Mouse (Mus musculus) heart, embryonic 16.5 days (tissue): Measurements from ENCODE around the gene Dnaaf3. TPM values are rescaled to one million over a fixed set of nuclear protein-coding genes. Genes with fewer than 3 reads are reported as not detected.
A peak's percentile ranks its signal among the peaks of the same experiment; 100 is the strongest.

Experiments
- ATAC-seq: fragments of 200-750 bp; cut with Nextera tagmentation; replicated peaks from 2 replicates; pipeline ENCODE4 v1.8.0; 2017; ENCODE audit warnings: moderate number of reproducible peaks; ENCODE audit not compliant: insufficient read depth, low FRiP score; ENCODE audit errors: extremely low read depth
- H3K27ac ChIP-seq: fragments of 300-500 bp; sonication (generic); 2 replicates; pipeline ENCODE4 v1.5.1; 2014; ENCODE audit warnings: mild to moderate bottlenecking, low read length, control low read depth, moderate library complexity
- H3K27me3 ChIP-seq: fragments of 300-500 bp; sonication (generic); 2 replicates; pipeline ENCODE4 v1.6.1; 2014; ENCODE audit warnings: low read length, mixed read lengths; ENCODE audit not compliant: control insufficient read depth, insufficient read depth
- H3K36me3 ChIP-seq: fragments of 300-500 bp; sonication (generic); 2 replicates; pipeline ENCODE4 v1.6.1; 2014; ENCODE audit not compliant: control insufficient read depth, insufficient read depth
- H3K4me1 ChIP-seq: fragments of 300-500 bp; sonication (generic); 2 replicates; pipeline ENCODE4 v1.6.1; 2014; ENCODE audit warnings: low read length, mixed read lengths; ENCODE audit not compliant: control insufficient read depth, insufficient read depth
- H3K4me2 ChIP-seq: fragments of 300-500 bp; sonication (generic); 2 replicates; pipeline ENCODE4 v1.6.1; 2014; ENCODE audit warnings: low read depth, mild to moderate bottlenecking, control low read depth, low read length
- H3K4me3 ChIP-seq: fragments of 300-500 bp; sonication (generic); 2 replicates; pipeline ENCODE4 v1.5.1; 2014; ENCODE audit warnings: mild to moderate bottlenecking, control low read depth, low read length
- H3K9ac ChIP-seq: fragments of 300-500 bp; sonication (generic); 2 replicates; pipeline ENCODE4 v1.6.1; 2014; ENCODE audit warnings: low read length, control low read depth
- H3K9me3 ChIP-seq: fragments of 300-500 bp; sonication (generic); replicated peaks from 2 replicates; pipeline ENCODE4 v1.6.1; 2016; ENCODE audit warnings: low read length; ENCODE audit not compliant: control insufficient read depth
- WGBS: fragments of 180-500 bp; shearing (Covaris S2); extraction: QIAGEN DNeasy Blood & Tissue Kit; methylation state at CpG from one replicate; pipeline ENCODE4 v1.1.7; 2014; 5-methylcytosine and 5-hydroxymethylcytosine counted together
- polyA plus RNA-seq: library from polyadenylated mRNA; unstranded; fragments of >200 nt; fragmentation: Nextera tagmentation; extraction: Ambion mirVana; gene quantifications from 2 replicates; pipeline ENCODE4 v1.2.1, GENCODE M21; 2015

Gene Dnaaf3
- polyA plus RNA-seq, 1 experiment from 2014 or later: 1.1 TPM

DNA sequence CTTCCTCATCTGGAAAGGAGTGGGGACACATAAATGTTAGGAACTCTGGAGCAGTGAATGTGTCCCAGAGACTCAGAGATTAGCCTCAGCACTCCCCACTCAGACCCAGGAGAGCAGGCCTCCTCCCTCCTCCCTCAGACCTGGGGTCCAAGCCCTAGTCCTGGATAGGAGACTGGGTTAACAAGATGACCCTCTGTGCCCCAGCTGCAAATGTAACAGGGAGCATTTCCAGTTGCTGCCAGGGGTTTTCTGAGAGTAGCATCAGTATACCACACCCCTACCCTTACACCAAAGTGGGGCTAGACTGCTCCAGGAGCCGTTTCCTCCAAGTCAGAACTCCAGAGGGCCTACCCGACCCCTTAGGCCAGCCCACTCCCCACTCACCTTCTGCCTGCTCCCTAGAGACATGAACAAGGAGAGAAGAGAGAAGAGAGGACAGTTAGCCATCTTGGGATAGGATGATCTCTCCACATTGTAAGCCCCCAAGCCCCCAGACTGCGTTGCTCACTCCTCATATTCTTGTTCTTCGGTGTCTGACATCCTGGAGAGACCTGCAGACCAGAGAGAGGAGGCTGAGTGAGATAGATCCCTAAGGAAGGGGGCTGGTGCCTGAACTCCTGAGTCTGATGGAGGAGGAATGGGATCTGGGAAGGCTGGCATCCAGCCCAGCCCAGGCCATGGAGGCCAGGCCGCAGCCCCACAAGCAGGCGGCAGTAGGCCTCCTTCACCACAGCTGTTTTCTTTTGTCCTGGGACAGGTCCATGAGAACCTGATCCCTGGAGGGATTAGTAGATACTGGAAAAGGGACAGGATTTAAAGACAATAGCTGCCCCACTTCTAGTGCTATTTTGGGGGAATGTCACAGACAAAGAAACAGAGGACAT lies 18.2 kb downstream of the Dnaaf3 start:
- Histone ChIP-seq H3K4me2 (peak overlapping the region; percentile 31), H3K9ac (peak overlapping the region; percentile 57), H3K27me3 (no peaks in the 10 kb centered on the region), H3K9me3 (no peaks in the 10 kb centered on the region), H3K27ac (peak overlapping the region; percentile 94), H3K36me3 (peaks cover 6% of the 10 kb centered on the region), H3K4me1 (peaks cover 68% of the 10 kb centered on the region), H3K4me3 (no peak overlapping the region)
- 33% methylated on average over 6 of the region's 6 CpGs for WGBS
- peak; percentile 5; the same call in 1 of the 2 replicates for ATAC-seq

DNA sequence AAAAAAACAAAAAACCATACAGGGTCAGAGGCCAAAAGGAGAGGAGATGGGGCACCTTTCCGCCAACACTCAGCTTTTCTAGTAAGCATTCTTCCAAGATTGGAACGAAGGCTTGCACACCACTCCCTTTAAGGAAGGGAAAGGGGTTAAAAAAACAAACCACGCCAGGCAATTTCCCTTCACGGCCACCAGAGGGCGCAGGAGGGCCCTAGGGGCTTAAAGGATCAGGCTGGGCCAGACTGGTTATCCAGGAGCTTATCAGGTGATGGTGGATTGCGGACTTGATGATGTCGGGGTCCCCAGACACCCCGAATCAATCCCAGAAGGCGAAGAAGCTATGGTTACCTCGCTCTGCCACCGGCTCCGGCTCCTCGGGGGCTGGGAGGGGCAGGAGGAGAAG lies 19.0 kb downstream of the Dnaaf3 start:
- Histone ChIP-seq H3K36me3 (peaks cover 4% of the 10 kb centered on the region), H3K9ac (peak overlapping the region; percentile 45; the same call in 1 of the 2 replicates)

DNA sequence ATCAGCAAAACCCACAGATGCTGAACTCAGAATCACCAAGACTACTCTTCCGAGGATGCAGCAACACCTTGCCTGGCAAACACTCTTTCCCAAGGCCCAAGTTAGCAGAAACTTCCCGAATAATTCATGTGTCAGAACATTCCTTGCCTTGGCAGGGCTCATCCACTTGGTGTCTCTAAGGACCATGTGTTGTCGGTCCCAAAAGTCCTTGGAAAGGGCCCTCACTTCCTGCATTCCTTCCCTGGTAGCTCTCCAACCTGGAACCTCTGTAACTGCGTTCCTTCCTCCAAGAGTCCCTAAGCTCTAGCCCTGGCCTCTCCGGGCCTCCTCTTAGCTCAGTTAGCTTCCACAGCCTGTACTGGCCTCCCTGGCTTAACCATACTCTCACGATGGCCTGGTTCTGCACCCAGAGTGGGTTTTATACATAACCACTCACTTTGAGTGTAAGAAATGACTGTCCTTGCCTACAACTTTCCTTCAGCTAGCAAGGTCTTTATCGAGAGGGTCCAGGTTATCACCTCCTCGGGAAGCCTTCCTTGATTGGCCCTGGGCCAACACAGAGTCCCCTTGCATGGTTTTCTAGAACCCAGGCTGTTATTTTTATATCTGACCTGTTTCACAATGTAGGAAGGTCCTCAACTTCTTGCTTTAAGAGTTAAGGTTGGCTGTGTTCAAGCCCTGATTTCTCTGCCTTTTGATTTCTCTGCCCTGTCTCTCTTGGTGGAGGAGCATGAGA lies 20.6 kb downstream of the Dnaaf3 start:
- Histone ChIP-seq H3K27me3 (no peaks in the 10 kb centered on the region), H3K9me3 (no peaks in the 10 kb centered on the region), H3K9ac (peak overlapping the region; percentile 68), H3K4me2 (peak overlapping the region; percentile 41), H3K4me3 (no peak overlapping the region), H3K27ac (peak overlapping the region; percentile 88), H3K36me3 (no peaks in the 10 kb centered on the region), H3K4me1 (peaks cover 59% of the 10 kb centered on the region)
- no peak for ATAC-seq
- 22% methylated on average over 8 of the region's 8 CpGs for WGBS

More for the DNA sequence above, 19.0 kb downstream of the Dnaaf3 start:
- Histone ChIP-seq H3K4me1 (peaks cover 66% of the 10 kb centered on the region), H3K4me2 (peak overlapping the region; percentile 31; the same call in 1 of the 2 replicates), H3K9me3 (no peaks in the 10 kb centered on the region), H3K4me3 (no peak overlapping the region), H3K27me3 (no peaks in the 10 kb centered on the region), H3K27ac (peak overlapping the region; percentile 94)
- no peak for ATAC-seq
- WGBS: 24% methylated on average over 13 of the region's 13 CpGs

DNA sequence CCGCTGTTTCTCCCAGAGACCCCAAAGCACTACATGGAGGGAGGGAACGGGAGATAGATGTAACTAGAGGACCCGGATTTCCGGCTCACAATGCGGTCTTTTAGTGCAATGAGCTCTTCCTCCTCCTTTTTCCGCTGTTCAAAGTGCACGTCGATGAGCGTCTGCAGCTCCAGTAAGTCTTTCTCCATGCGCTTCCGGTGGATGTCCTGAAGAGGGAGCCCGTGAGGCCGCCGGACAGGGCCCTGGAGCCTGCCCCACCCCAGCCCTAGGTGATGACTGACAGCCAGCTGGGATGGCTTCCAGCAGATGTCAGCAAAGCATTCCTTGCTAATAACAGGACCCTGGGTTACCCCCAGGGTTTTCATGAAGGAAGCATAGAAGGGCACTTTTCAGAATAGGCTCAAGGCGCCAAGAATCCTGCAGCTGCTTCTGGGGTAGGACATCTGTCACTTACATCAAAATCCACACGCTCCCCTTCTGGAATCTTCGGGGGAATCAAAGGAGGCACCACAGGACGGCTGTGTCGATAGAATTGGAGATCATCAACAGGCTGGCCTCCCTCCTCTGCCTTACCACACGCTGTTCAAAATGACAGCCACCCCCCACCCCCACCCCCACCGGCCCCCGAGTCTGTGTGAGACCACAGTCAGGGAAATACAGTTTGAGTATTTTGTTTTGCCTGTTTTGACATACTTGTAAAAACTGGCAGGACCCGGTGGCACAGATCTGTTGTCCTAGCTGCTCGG lies 22.2 kb downstream of the Dnaaf3 start:
- Histone ChIP-seq H3K9ac (peak overlapping the region; percentile 53), H3K4me2 (peak overlapping the region; percentile 46), H3K27me3 (no peaks in the 10 kb centered on the region), H3K36me3 (no peaks in the 10 kb centered on the region), H3K27ac (peak overlapping the region; percentile 88), H3K9me3 (no peaks in the 10 kb centered on the region), H3K4me1 (peaks cover 47% of the 10 kb centered on the region), H3K4me3 (0 out of 2 replicates have a peak overlapping the region, but pooled peaks have one; percentile 13)
- 9% methylated on average over 24 of the region's 24 CpGs for WGBS
- ATAC-seq: peak; percentile 85

DNA sequence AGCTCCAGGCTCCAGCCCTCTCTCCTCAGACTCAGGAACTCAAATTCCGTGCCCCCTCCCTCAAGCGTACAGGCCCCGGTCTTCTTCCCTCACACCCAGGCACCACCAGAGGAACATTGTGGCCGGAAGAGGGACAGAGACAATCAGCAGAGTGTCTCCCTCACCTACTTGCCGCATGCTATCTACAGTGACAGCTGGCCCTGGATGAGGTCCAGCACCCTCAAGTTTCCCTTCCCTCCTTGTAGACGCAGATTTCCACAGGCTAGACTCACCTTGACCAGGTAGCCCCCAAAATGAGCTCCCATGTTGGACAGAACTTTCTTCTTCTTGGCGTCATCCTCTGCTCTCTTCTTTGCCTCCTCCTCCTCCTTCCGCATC lies 23.5 kb downstream of the Dnaaf3 start:
- ATAC-seq: no peak
- Histone ChIP-seq H3K9ac (0 out of 2 replicates have a peak overlapping the region, but pooled peaks have one; percentile 22), H3K27me3 (no peaks in the 10 kb centered on the region), H3K27ac (no peak overlapping the region), H3K36me3 (0 out of 2 replicates have a peak, but pooled peaks cover 2% of the 10 kb centered on the region), H3K4me3 (no peak overlapping the region), H3K4me2 (no peak overlapping the region), H3K9me3 (no peaks in the 10 kb centered on the region), H3K4me1 (peaks cover 38% of the 10 kb centered on the region)
- WGBS: 78% methylated on average over 8 of the region's 8 CpGs

DNA sequence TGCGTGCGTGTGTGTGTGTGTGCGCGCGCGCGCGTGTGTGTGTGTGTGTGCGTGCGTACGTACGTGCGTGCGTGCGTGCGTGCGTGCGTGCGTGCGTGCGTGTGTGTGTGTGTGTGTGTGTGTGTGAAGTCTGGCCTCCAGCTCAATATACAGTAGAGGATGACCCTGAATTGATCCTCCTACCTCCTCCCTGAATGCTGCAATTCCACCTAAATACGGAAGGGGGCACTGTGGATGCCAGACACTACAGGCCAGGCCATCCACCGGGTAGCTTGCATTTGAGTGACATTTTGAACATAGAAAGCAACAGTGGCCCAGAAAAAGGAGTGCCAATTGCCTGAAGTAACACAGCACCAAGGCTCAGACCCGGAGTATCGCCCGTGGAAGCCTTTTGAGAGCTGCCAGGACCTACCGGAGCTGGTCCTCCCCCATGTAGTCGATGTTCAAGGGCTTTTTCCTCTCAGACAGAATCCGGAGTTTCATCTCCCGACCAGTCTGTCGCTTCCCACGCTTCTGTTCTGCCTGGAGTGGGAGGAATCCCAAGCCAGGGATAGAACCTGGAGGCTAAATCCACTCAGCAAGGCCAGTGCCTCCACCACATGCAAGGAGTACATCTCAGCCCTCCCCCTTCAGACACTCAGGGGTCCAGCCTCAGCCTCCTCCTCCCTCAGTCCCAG lies 24.1 kb downstream of the Dnaaf3 start:
- Histone ChIP-seq H3K36me3 (0 out of 2 replicates have a peak, but pooled peaks cover 2% of the 10 kb centered on the region), H3K9me3 (no peaks in the 10 kb centered on the region), H3K4me1 (peaks cover 36% of the 10 kb centered on the region), H3K27me3 (no peaks in the 10 kb centered on the region), H3K27ac (no peak overlapping the region), H3K4me2 (no peak overlapping the region), H3K4me3 (no peak overlapping the region), H3K9ac (0 out of 2 replicates have a peak overlapping the region, but pooled peaks have one; percentile 22)
- WGBS: 74% methylated on average over 24 of the region's 32 CpGs
- ATAC-seq: no peak

DNA sequence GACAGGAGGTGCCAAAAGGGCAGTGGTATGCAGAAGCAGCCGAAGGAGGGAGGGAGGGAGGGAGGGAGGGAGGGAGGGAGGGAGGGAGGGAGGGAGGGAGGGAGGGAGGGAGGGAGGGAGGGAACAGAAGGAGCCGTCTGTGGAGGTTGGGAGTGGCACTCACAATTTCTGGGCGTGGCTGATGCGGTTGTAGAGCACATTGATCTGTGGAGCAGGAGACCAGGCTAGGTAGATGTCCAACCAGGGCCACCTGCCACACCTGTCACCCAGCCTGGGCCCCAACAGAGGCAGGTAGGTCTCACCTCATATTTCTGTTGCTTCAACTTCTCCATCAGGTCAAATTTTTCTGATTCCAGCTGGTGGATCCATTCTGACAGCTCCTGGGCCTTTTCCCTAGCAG lies 25.0 kb downstream of the Dnaaf3 start:
- ATAC-seq: no peak
- Histone ChIP-seq H3K9me3 (no peaks in the 10 kb centered on the region), H3K27me3 (no peaks in the 10 kb centered on the region), H3K4me3 (no peak overlapping the region), H3K4me2 (no peak overlapping the region), H3K9ac (no peak overlapping the region), H3K27ac (no peak overlapping the region), H3K4me1 (peaks cover 35% of the 10 kb centered on the region), H3K36me3 (0 out of 2 replicates have a peak, but pooled peaks cover 2% of the 10 kb centered on the region)
- 78% methylated on average over 3 of the region's 4 CpGs for WGBS
